Mouse (Mus musculus) forebrain, embryonic 14.5 days (tissue): ENCODE results near the gene Uty. TPM values are rescaled to one million over a fixed set of nuclear protein-coding genes. Genes with fewer than 3 reads are reported as not detected.

Experiments used
- ATAC-seq: fragments of 200-750 bp; cut with Nextera tagmentation; 2 replicates; pipeline ENCODE4 v1.8.0; 2017; ENCODE audit warnings: mild to moderate bottlenecking, moderate library complexity
- DNase-seq: peaks from one replicate; pipeline ENCODE4 v3.0.0-alpha.2; 2015; ENCODE audit warnings: low spot score
- H3K27ac ChIP-seq: fragments of 300-500 bp; sonication (generic); 2 replicates; pipeline ENCODE4 v1.5.1; 2014; ENCODE audit warnings: low read depth, mild to moderate bottlenecking, control low read depth, low read length, moderate library complexity
- H3K27me3 ChIP-seq: fragments of 300-500 bp; sonication (generic); replicated peaks from 2 replicates; pipeline ENCODE4 v1.6.1; 2014; ENCODE audit warnings: low read length, control low read depth, mixed read lengths; ENCODE audit not compliant: control insufficient read depth, insufficient read depth
- H3K36me3 ChIP-seq: fragments of 300-500 bp; sonication (generic); 2 replicates; pipeline ENCODE4 v1.6.1; 2014; ENCODE audit warnings: low read length, control low read depth; ENCODE audit not compliant: control insufficient read depth, insufficient read depth
- H3K4me1 ChIP-seq: fragments of 300-500 bp; sonication (generic); 2 replicates; pipeline ENCODE4 v1.6.1; 2014; ENCODE audit warnings: antibody characterized with exemption, low read length, control low read depth; ENCODE audit not compliant: control insufficient read depth, insufficient read depth
- H3K4me2 ChIP-seq: fragments of 300-500 bp; sonication (generic); 2 replicates; pipeline ENCODE4 v1.6.1; 2014; ENCODE audit warnings: mild to moderate bottlenecking, control low read depth, low read length
- H3K4me3 ChIP-seq: fragments of 300-500 bp; sonication (generic); 2 replicates; pipeline ENCODE4 v1.5.1; 2014; ENCODE audit warnings: low read depth, low read length, control low read depth
- H3K9ac ChIP-seq: fragments of 300-500 bp; sonication (generic); 2 replicates; pipeline ENCODE4 v1.6.1; 2014; ENCODE audit warnings: mild to moderate bottlenecking, low read length, control low read depth, moderate library complexity
- H3K9me3 ChIP-seq: fragments of 300-500 bp; sonication (generic); replicated peaks from 2 replicates; pipeline ENCODE4 v1.6.1; 2016; ENCODE audit warnings: low read length, control low read depth, mixed read lengths; ENCODE audit not compliant: control insufficient read depth
- WGBS: fragments of 180-500 bp; shearing (Covaris S2); extraction: QIAGEN DNeasy Blood & Tissue Kit; methylation state at CpG from one replicate; pipeline ENCODE4 v1.1.7; 2014; 5-methylcytosine and 5-hydroxymethylcytosine counted together
- polyA plus RNA-seq: library from polyadenylated mRNA; unstranded; fragments of >200 nt; fragmentation: Nextera tagmentation; extraction: Ambion mirVana; gene quantifications from 2 replicates; pipeline ENCODE4 v1.2.1, GENCODE M21; 2014

Gene Uty
- polyA plus RNA-seq = 15.4 and 17.6 TPM in 2 replicates

- peak; percentile 100 for ATAC-seq
- 0% methylated on average over 2 of the region's 21 CpGs for WGBS
- peak within 1 kb of the TSS; percentile 56 for H3K9ac ChIP-seq
- H3K4me1 ChIP-seq = no peaks in the 10 kb centered on the region
- peak; percentile 92 for DNase-seq
- no peak within 1 kb of the TSS; the same call in 1 of the 2 replicates for H3K27ac ChIP-seq
- peak within 1 kb of the TSS; percentile 36 for H3K4me3 ChIP-seq
- peak within 1 kb of the TSS; percentile 44 for H3K4me2 ChIP-seq
- H3K36me3 ChIP-seq = no peaks in the 10 kb centered on the region
- H3K27me3 ChIP-seq = no peaks in the 10 kb centered on the region
- no peaks in the 10 kb centered on the region for H3K9me3 ChIP-seq
These were observed at the start of gene Uty for GRCm38 (mm10) chrY:1245426-1245863. Gene Uty, minus strand, starts transcription at chrY:1245759.

- no peak overlapping the region for H3K27ac ChIP-seq
- H3K36me3 ChIP-seq = no peaks in the 10 kb centered on the region
- H3K27me3 ChIP-seq = no peaks in the 10 kb centered on the region
- no peak for DNase-seq
- no peak overlapping the region for H3K9ac ChIP-seq
- no peaks in the 10 kb centered on the region for H3K4me1 ChIP-seq
- no peaks in the 10 kb centered on the region for H3K9me3 ChIP-seq
- H3K4me3 ChIP-seq = no peak overlapping the region
- ATAC-seq = no peak
- H3K4me2 ChIP-seq = no peak overlapping the region
These were observed 48.1 kb upstream of the Uty start for GRCm38 (mm10) chrY:1293708-1294107.

GRCm38 (mm10) chrY:1286171-1286795 is 40.7 kb upstream of the Uty start, which contains the start of gene Ddx3y:
Gene Ddx3y, minus strand, starts transcription at chrY:1286629.
- Histone ChIP-seq H3K4me3 (peak within 1 kb of the TSS; percentile 31), H3K27me3 (no peaks in the 10 kb centered on the region), H3K27ac (no peak within 1 kb of the TSS), H3K9me3 (no peaks in the 10 kb centered on the region), H3K4me2 (peak within 1 kb of the TSS; percentile 34), H3K9ac (peak within 1 kb of the TSS; percentile 49), H3K36me3 (no peaks in the 10 kb centered on the region), H3K4me1 (no peaks in the 10 kb centered on the region)
- WGBS = 0% methylated on average over 2 of the region's 31 CpGs
- ATAC-seq (peak; percentile 98), DNase-seq (peak; percentile 91)

- H3K4me1 ChIP-seq = no peaks in the 10 kb centered on the region
- H3K9ac ChIP-seq = peak overlapping the region; percentile 49
- H3K4me3 ChIP-seq = peak overlapping the region; percentile 31
- DNase-seq = peak; percentile 13
- no peaks in the 10 kb centered on the region for H3K27me3 ChIP-seq
- no peaks in the 10 kb centered on the region for H3K9me3 ChIP-seq
- no peak for ATAC-seq
- peak overlapping the region; percentile 34 for H3K4me2 ChIP-seq
- no peaks in the 10 kb centered on the region for H3K36me3 ChIP-seq
- H3K27ac ChIP-seq = no peak overlapping the region
- no CpG with 5 or more reads among the region's 12 CpGs for WGBS
These were observed 40.2 kb upstream of the Uty start for GRCm38 (mm10) chrY:1285735-1286134.

- H3K9me3 ChIP-seq = no peaks in the 10 kb centered on the region
- no peak overlapping the region for H3K27ac ChIP-seq
- no CpG with 5 or more reads among the region's 6 CpGs for WGBS
- no peak overlapping the region for H3K9ac ChIP-seq
- H3K4me3 ChIP-seq = no peak overlapping the region; the same call in 1 of the 2 replicates
- no peaks in the 10 kb centered on the region for H3K36me3 ChIP-seq
- DNase-seq (no peak), ATAC-seq (no peak)
- H3K4me2 ChIP-seq = peak overlapping the region; percentile 18; the same call in 1 of the 2 replicates
- H3K27me3 ChIP-seq = no peaks in the 10 kb centered on the region
- no peaks in the 10 kb centered on the region for H3K4me1 ChIP-seq
These were observed 558 bp upstream of the Uty start for GRCm38 (mm10) chrY:1246117-1246516.

- DNase-seq = no peak
- peak overlapping the region; percentile 56 for H3K9ac ChIP-seq
These were observed 619 bp downstream of the Uty start for GRCm38 (mm10) chrY:1244940-1245339.

GRCm38 (mm10) chrY:1244421-1244820 is 1.1 kb downstream of the Uty start:
- Histone ChIP-seq H3K36me3 (no peaks in the 10 kb centered on the region), H3K4me2 (peak overlapping the region; percentile 44), H3K27ac (no peak overlapping the region), H3K4me3 (peak overlapping the region; percentile 36), H3K9me3 (no peaks in the 10 kb centered on the region), H3K27me3 (no peaks in the 10 kb centered on the region), H3K9ac (no peak overlapping the region), H3K4me1 (no peaks in the 10 kb centered on the region)
- ATAC-seq (no peak), DNase-seq (no peak)
- WGBS = 30% methylated on average over 2 of the region's 5 CpGs

More at GRCm38 (mm10) chrY:1244940-1245339, 619 bp downstream of the Uty start:
- Histone ChIP-seq H3K4me3 (peak overlapping the region; percentile 36), H3K9me3 (no peaks in the 10 kb centered on the region), H3K27me3 (no peaks in the 10 kb centered on the region), H3K36me3 (no peaks in the 10 kb centered on the region), H3K4me2 (peak overlapping the region; percentile 44), H3K4me1 (no peaks in the 10 kb centered on the region), H3K27ac (no peak overlapping the region; the same call in 1 of the 2 replicates)
- WGBS = 0% methylated on average over 2 of the region's 9 CpGs
- no peak; the same call in 1 of the 2 replicates for ATAC-seq

- no peak overlapping the region for H3K4me2 ChIP-seq
- no peak overlapping the region for H3K4me3 ChIP-seq
- H3K36me3 ChIP-seq = no peaks in the 10 kb centered on the region
- WGBS = 78% methylated on average over 2 of the region's 7 CpGs
- no peaks in the 10 kb centered on the region for H3K27me3 ChIP-seq
- no peak overlapping the region for H3K27ac ChIP-seq
- no peak for ATAC-seq
- H3K9ac ChIP-seq = no peak overlapping the region
- DNase-seq = no peak
- no peaks in the 10 kb centered on the region for H3K4me1 ChIP-seq
- H3K9me3 ChIP-seq = no peaks in the 10 kb centered on the region
These were observed 25.6 kb downstream of the Uty start for GRCm38 (mm10) chrY:1220001-1220400.

GRCm38 (mm10) chrY:1178476-1178875 is 67.1 kb downstream of the Uty start:
- H3K9me3 ChIP-seq = no peaks in the 10 kb centered on the region
- H3K4me3 ChIP-seq = no peak overlapping the region
- no CpG with 5 or more reads among the region's 1 CpGs for WGBS
- H3K4me1 ChIP-seq = no peaks in the 10 kb centered on the region
- H3K27ac ChIP-seq = no peak overlapping the region
- H3K9ac ChIP-seq = no peak overlapping the region
- H3K4me2 ChIP-seq = no peak overlapping the region
- no peak for DNase-seq
- H3K36me3 ChIP-seq = no peaks in the 10 kb centered on the region
- H3K27me3 ChIP-seq = no peaks in the 10 kb centered on the region
- no peak for ATAC-seq
